Mouse (Mus musculus) retina, adult 2 months (tissue): ENCODE measurements around the gene Ramp1.

Experiments used
- DNase-seq: peaks from one replicate; pipeline ENCODE4 v3.0.0-alpha.2; 2012; ENCODE audit warnings: low read depth, low spot score

The Ramp1 gene

GRCm38 (mm10) chr1:91199793-91200192 is 20.2 kb downstream of the Ramp1 start:
- no peak for DNase-seq

- no peak for DNase-seq
Measured at GRCm38 (mm10) chr1:91201122-91201521, 21.5 kb downstream of the Ramp1 start.

- DNase-seq, result no peak
Measured at GRCm38 (mm10) chr1:91204221-91204765, 24.7 kb downstream of the Ramp1 start.

- DNase-seq, result no peak
Measured at GRCm38 (mm10) chr1:91205651-91206050, 26.0 kb downstream of the Ramp1 start.

- DNase-seq, result no peak
Measured at GRCm38 (mm10) chr1:91206336-91206735, 26.7 kb downstream of the Ramp1 start.

GRCm38 (mm10) chr1:91206873-91207272 is 27.3 kb downstream of the Ramp1 start:
- DNase-seq, result no peak

GRCm38 (mm10) chr1:91207334-91208074 is 27.9 kb downstream of the Ramp1 start:
- no peak for DNase-seq

GRCm38 (mm10) chr1:91209343-91209742 is 29.7 kb downstream of the Ramp1 start:
- DNase-seq, result no peak

GRCm38 (mm10) chr1:91209785-91210184 is 30.2 kb downstream of the Ramp1 start:
- DNase-seq, result no peak

GRCm38 (mm10) chr1:91211099-91211498 is 31.5 kb downstream of the Ramp1 start:
- no peak for DNase-seq

- no peak for DNase-seq
Measured at GRCm38 (mm10) chr1:91211591-91212008, 32.0 kb downstream of the Ramp1 start.

GRCm38 (mm10) chr1:91215264-91215663 is 35.6 kb downstream of the Ramp1 start:
- no peak for DNase-seq

GRCm38 (mm10) chr1:91215981-91216380 is 36.4 kb downstream of the Ramp1 start:
- DNase-seq, result no peak

- DNase-seq, result no peak
Measured at GRCm38 (mm10) chr1:91216504-91217267, 37.1 kb downstream of the Ramp1 start.

GRCm38 (mm10) chr1:91219641-91220321 is 40.2 kb downstream of the Ramp1 start:
- DNase-seq, result no peak

GRCm38 (mm10) chr1:91220322-91220672 is 40.7 kb downstream of the Ramp1 start:
- DNase-seq, result no peak

GRCm38 (mm10) chr1:91226562-91226961 is 46.9 kb downstream of the Ramp1 start:
- no peak for DNase-seq

GRCm38 (mm10) chr1:91227381-91228054 is 47.9 kb downstream of the Ramp1 start:
- no peak for DNase-seq

GRCm38 (mm10) chr1:91231142-91231541 is 51.5 kb downstream of the Ramp1 start:
- DNase-seq, result no peak

- no peak for DNase-seq
Measured at GRCm38 (mm10) chr1:91231896-91232295, 52.3 kb downstream of the Ramp1 start.

GRCm38 (mm10) chr1:91235395-91235794 is 55.8 kb downstream of the Ramp1 start:
- no peak for DNase-seq

GRCm38 (mm10) chr1:91237676-91238075 is 58.1 kb downstream of the Ramp1 start:
- DNase-seq, result no peak
